Mouse (Mus musculus): ENCODE measurements at regions not wholly inside any gene's neighbourhood (a gene's known extent, or its start where the extent isn't known, plus 50 kb on each side); places are given as distances from the start of the nearest gene placed in this dataset.

DNA sequence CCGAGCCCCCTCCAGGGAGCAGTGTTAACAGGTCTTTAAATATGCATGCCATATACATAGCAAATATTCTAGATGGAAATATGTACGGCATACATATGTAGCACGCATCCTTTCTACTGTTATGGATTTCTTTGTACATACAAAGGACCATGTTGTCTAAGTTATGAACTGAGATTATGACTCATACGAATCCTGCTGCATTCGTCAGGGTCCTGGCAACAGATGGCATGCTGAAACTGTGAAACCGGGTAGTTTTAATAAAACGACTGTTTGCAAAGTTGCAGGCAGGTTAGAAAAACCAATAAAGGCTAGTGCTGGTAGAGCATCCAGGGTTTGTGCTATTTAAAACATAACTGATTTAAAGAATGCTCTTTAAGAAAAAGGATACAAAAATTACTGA is 88.8 kb upstream of the Tlk1 start:
- DNase-seq (ENCODE audit: low spot score in 2 of 2): peak in 1 of 2 experiments; percentile 57

DNA sequence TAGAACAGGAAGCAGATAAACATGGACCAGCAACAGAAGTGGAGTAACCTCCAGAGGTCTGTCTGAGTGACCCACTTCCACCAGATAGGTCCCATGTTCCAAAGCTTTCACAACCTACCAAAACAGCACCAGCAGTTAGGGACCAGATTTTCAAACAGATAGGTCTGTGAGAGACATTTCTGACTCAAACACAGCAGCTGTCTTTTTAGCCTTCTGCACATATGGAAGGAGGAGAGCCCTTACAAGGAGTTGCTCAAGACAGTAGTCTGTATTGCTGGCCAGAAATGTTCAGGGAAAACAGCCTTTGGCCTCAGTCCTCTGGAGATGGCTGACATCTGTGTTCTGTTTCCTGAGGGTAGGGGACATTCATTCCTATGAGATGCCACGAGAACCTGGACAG is 83.9 kb upstream of the Tlk1 start:
- no peak for DNase-seq (ENCODE audit: low spot score in 2 of 2)

DNA sequence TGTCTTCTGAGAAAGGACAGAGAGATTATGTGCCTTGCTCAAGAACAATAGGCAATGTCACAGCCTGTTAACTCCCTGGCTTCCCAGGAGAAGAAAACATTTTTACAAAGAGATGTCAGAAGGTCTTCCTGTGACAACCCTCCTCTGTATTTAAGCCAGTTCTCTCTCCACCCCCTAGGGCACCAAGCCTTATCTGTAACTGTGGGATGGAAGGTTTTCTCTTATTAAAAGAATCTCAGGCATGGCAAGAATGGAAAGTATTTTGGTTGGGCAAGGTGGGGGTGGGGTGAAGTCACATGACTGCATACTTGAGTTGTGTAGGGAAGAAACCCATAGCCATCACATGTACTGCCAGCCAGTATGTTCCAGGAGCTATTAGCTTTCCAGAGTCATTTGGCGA is 83.1 kb upstream of the Tlk1 start:
- no peak for DNase-seq (ENCODE audit: low spot score in 2 of 2)

DNA sequence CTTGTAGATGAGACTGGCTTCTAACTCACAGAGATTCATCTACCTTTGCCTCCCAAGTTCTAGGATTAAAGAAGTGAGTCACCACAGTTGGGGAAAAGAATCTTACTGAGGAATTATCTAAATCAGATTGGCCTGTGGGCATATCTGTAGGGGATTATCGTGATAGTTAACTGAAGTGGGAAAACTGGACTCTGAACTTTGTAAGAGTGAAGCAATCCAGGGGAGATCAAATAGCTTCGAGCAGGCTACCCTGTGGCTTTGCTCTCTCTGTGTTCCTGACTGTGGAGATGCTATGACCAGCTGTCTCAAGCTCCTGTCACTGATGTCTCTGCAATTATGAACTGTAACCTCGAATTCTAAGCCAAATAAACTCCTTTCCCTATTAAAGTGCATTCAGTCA is 80.7 kb upstream of the Tlk1 start:
- DNase-seq (ENCODE audit: low spot score in 2 of 2): no peak

DNA sequence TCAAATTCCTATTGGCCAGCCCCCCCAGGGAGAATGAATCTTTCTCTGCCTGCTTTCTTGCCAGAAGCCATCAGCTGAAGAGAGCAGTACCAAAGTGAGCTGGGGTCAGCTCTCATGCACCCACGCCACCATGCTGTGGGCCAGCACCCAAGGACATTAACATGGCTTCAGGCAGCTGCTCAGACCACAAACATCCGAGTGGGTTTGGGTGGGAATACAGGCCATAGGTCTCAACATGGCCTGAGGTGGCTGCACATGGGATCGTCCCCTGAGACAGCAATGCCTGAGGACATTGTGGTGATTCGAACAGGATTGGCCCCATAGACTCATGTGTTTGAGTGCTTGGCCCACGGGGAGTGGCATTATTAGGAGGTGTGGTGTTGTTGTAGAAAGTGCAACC is 78.9 kb upstream of the Tlk1 start:
- DNase-seq (ENCODE audit: low spot score in 2 of 2): no peak

DNA sequence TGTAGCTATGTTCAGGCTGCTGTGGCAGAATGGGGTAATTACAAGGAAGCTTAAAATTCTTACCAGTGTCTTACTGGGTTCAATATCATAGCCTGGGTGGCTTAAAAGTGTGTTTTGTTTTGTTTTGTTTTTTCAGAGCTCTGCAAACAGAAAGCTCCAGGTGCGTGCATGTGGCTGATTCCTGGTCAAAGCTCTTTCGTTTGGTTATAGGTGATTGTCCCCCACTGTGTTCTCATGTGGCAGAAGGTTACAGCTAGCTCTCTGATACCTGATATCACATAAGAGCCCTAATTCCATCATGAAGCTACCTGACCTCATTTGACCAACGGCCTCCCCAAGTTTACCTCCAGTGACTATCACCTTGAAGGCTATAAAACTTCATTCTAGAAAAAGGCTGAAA is 76.7 kb upstream of the Tlk1 start:
- no peak for DNase-seq (ENCODE audit: low spot score in 2 of 2)

DNA sequence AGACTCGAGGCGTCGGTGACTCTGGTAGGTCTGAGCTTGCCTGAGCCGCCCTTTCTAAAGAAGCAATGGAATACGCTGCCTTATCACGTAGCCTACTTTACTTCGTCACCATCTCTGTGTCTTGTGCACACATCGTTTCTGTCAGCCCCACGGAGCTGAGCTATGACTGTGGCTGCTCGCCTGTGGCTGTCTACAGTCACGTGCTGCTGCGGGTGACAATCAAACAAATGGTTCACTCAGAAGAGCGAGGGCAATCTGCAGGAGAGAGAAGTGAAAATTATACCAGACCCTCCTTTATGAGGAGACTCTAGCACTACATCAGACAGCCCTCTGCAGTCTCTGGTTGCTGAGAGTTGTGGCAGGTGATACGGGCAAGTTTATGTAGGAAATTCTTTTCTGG is 76.0 kb upstream of the Tlk1 start:
- peak in 1 of 2 experiments; percentile 37 for DNase-seq (ENCODE audit: low spot score in 2 of 2)

DNA sequence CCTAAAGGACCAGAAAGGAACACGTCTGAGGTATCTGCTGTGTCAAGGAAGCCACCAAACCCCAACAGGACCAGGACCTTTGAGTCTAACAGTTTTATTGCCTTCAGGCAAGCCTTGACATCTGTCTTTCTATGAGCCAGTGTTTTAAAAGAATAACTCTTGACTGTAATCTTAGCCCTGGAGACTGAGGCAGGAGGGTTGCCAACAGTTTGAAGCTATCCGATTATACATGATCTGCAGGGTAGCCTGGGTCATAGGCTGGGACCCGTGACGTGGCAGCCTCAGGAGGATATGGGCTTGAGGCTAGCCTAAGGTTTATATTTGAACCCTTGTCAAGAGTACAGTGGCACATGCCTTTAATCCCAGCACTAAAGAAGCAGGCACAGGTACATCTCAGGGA is 73.5 kb upstream of the Tlk1 start:
- DNase-seq (ENCODE audit: low spot score in 2 of 2): no peak

DNA sequence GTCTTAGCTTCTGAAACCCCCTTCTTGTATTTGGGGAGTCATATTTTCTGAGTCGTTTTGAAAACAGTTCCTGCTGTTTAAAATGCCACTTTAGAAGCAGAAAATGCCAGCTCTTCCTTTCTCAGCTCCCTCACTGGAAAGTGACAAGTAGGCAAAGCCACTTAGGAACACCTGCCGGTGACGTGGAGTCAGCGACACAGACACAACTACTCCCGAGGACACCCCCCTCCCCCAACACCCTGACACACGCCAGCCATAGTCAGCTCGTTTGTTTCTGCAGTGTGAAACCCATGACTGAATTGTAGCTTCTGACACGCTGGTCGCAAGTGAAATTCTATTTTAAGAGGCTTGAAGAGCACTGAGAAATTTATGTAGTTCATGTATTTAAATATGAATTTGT is 72.9 kb upstream of the Tlk1 start:
- DNase-seq (ENCODE audit: low spot score in 2 of 2): peak in 1 of 2 experiments; percentile 28

DNA sequence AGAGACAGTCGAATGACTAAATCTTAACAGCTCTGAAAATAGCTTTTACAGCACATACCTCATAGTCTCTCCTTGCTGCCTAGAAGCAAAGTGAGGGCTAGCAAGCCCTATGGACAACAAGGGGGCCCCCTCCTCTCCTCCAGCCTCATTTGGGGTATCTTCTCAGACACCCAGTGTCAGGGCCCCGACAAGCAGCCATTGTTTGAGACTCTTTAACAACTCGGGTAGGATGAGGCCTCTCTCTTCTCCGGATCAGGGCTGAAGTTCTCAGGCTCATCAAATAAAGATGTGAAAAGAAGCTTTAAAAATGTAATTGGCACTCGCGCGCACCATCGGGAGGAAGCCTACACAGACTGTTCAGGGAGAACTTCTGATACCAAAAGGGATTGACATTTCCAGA is 71.8 kb upstream of the Tlk1 start:
- no peak for DNase-seq (ENCODE audit: low spot score in 2 of 2)

DNA sequence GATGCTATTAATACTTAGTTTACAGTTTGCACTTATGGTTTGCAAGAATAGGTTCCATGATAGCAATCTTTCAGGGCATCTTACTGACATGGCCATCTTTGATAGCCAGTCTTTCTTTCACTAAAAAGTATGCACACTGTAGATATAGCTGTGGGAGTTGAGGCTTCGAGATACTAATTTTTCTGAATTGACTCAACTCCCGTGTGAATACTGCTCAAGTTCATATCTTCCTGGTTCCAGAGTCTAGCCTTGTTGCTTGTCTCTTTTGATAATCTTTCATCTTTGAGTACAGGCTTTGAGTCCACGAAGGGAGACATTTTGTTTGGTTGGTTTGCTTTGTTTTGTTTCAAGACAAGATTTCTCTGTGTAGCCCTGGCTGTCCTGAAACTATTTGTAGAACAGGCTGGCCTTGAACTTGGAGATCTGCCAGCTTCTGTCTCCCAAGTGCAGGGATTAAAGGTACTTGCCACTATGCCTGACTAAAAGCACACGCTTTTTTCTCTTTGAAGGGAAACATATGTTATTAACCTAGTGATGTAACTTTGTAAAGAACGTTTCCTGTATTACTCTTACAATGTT is 64.1 kb upstream of the Tlk1 start:
- no peak for DNase-seq (ENCODE audit: low spot score in 2 of 2)

DNA sequence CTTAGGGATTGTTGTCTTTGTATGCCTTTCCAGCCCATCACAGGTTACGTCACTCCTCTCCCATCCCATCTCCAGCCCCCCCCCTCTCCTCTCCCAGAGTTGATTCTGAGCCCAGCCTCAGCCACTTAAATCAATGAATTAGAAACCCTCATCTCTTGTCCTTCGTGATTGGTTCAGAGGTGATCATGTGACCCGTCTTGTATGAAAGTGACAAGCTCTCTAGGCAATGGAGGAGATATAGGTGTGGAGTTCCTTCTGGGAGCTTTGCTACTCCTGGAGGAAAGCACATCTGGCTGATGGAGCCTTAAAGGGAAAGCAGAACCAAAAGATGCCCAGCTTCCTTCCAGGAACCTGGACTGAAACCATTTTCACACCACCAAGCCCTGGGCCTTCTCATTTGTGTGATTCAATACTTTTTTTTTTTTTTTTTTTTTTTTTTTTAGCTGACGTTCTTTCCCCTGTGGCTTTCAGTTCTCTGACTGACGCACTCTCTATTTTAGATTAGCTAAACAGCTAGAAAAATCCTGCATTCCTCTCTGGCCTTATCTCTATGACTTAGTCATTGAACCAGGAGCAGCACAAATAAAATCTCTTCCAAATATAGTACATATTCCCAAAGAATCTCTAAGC is 63.4 kb upstream of the Tlk1 start:
- no peak for DNase-seq (ENCODE audit: low spot score in 2 of 2)

DNA sequence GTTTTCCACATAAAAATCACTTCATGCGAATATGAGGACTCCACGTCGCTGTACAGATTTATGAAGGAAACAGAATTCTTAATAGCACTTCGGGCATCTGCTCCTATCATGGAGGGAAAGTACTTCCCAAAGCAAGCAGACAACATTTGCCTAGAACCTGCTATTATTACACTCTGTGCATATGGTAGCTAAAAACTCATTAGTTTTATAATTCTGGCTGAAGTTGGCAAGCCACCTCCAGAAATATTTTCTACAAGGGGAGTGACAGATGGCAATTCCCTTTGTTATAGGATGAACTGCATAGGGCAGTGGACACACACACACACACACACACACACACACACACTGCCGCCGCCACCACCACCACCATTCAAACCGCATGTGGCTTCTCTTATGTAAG is 61.3 kb upstream of the Tlk1 start:
- DNase-seq (ENCODE audit: low spot score in 2 of 2): peak in 1 of 2 experiments; percentile 45

DNA sequence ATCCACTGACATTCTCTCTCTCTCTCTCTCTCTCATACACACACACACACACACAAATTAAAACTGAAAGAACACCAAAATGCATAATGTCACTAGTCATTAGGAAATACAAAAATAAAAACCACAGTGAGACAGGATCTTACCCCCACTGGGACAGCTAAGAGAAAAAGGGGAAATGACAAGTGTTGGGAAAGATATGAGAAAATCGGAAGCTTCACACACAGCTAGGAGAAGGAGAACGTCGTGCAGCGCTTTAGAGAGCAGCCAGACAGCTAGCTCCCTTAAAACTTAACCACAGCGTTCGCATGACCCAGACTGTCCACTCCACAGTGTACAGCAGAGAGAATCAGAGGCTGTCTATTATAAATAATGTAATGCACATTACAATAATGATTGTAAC is 60.1 kb upstream of the Tlk1 start:
- no peak for DNase-seq (ENCODE audit: low spot score in 2 of 2)

DNA sequence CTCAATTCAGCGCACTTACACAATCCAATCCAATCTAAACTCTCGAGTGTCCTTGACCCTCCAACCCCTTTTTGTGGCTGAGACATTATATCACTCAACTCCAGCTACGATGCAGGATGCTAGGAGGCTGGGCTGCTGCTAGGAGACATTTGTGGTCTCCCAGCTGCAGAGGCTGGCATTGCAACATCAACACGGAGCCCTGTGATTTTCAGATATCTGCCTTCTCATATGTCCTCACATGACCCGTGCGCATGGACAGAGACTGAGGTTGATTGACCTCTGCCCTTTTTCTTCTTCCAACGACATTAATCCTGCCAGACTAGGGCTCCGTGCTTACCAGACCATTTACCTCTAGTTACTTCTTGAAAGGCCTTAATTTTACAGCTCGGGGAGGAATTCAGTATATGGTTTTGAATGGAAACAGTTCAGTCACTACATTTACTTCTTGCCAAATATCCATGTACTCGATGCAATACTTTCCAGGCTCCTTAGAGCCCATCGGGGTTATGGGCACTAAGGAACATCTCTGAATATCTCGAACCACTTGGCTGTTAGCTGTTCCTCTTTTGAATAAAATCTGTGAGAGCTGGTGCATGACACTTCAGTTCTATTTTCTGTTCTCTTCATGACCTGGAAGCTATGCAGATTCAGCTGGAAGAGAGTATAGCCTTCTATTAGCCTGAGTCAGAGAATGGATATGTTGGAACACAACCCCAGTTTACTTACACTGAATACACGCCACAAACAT is 52.0 kb upstream of the Tlk1 start:
- no peak for DNase-seq (ENCODE audit: low spot score in 2 of 2)

DNA sequence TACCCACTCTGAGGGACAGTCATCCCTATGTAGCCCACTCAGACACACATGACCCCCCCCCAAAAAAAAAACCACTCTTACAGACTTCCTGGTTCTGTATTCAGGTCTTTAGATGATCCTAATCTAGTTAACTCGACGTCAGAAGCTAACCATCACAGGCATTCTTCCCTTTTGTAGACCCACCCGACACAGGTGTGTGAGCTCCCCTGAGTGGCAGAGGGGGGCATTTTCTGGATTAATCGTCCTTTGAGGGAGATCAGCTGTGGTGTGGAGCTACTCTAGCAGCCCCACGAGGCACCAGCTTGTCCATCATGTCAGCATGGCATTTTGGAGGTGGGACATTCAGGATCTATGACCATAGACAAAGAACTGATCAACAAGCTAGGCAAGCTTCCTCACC is 50.7 kb upstream of the Tlk1 start:
- DNase-seq (ENCODE audit: low spot score in 2 of 2): no peak

Data from left cerebral cortex, adult 9 months (tissue).